Mouse (Mus musculus) forebrain, embryonic 11.5 days (tissue): Measurements from ENCODE around the gene Prm3. TPM values are rescaled to one million over a fixed set of nuclear protein-coding genes. Genes with fewer than 3 reads are reported as not detected.

Experiments
- ATAC-seq: fragments of 200-750 bp; cut with Nextera tagmentation; replicated peaks from 2 replicates; pipeline ENCODE4 v1.8.0; 2017; ENCODE audit warnings: moderate TSS enrichment; ENCODE audit not compliant: low FRiP score
- DNase-seq: peaks from one replicate; pipeline ENCODE4 v3.0.0-alpha.2; 2017; ENCODE audit warnings: low spot score
- H3K27ac ChIP-seq: fragments of 300-500 bp; sonication (generic); 2 replicates; pipeline ENCODE4 v1.5.1; 2014; ENCODE audit warnings: low read depth, low read length
- H3K27me3 ChIP-seq: fragments of 300-500 bp; sonication (generic); 2 replicates; pipeline ENCODE4 v1.6.1; 2014; ENCODE audit warnings: mild to moderate bottlenecking, low read length, mixed read lengths; ENCODE audit not compliant: control insufficient read depth, insufficient read depth
- H3K36me3 ChIP-seq: fragments of 300-500 bp; sonication (generic); 2 replicates; pipeline ENCODE4 v1.6.1; 2014; ENCODE audit warnings: mild to moderate bottlenecking, low read length, moderate library complexity, mixed read lengths; ENCODE audit not compliant: control insufficient read depth, insufficient read depth
- H3K4me1 ChIP-seq: fragments of 300-500 bp; sonication (generic); replicated peaks from 2 replicates; pipeline ENCODE4 v1.6.1; 2014; ENCODE audit warnings: low read length, mixed read lengths; ENCODE audit not compliant: control insufficient read depth, insufficient read depth
- H3K4me2 ChIP-seq: fragments of 300-500 bp; sonication (generic); 2 replicates; pipeline ENCODE4 v1.6.1; 2014; ENCODE audit warnings: low read depth, mild to moderate bottlenecking, low read length, moderate library complexity, mixed read lengths; ENCODE audit not compliant: severe bottlenecking
- H3K4me3 ChIP-seq: fragments of 300-500 bp; sonication (generic); 2 replicates; pipeline ENCODE4 v1.5.1; 2014; ENCODE audit warnings: low read depth, low read length
- H3K9ac ChIP-seq: fragments of 300-500 bp; sonication (generic); 2 replicates; pipeline ENCODE4 v1.6.1; 2014; ENCODE audit warnings: low read length
- H3K9me3 ChIP-seq: fragments of 300-500 bp; sonication (generic); 2 replicates; pipeline ENCODE4 v1.6.1; 2016; ENCODE audit warnings: low read length, mixed read lengths; ENCODE audit not compliant: control insufficient read depth
- WGBS: fragments of 180-500 bp; shearing (Covaris S2); extraction: QIAGEN DNeasy Blood & Tissue Kit; methylation state at CpG from one replicate; pipeline ENCODE4 v1.1.7; 2014; 5-methylcytosine and 5-hydroxymethylcytosine counted together
- polyA plus RNA-seq: library from polyadenylated mRNA; unstranded; fragments of >200 nt; fragmentation: Nextera tagmentation; extraction: Ambion mirVana; gene quantifications from 2 replicates; pipeline ENCODE4 v1.2.1, GENCODE M21; 2014

The Prm3 gene
- polyA plus RNA-seq, 1 experiment from 2014 or later = not detected

GRCm38 (mm10) chr16:10787548-10788058 lies 3.1 kb downstream of the Prm3 start:
- Histone ChIP-seq H3K4me2 (no peak overlapping the region), H3K27me3 (peaks cover 14% of the 10 kb centered on the region), H3K27ac (no peak overlapping the region), H3K4me1 (peaks cover 5% of the 10 kb centered on the region; the same call in 1 of the 2 replicates), H3K9me3 (no peaks in the 10 kb centered on the region), H3K36me3 (no peaks in the 10 kb centered on the region), H3K4me3 (no peak overlapping the region), H3K9ac (no peak overlapping the region)
- WGBS = 87% methylated on average over 7 of the region's 7 CpGs
- no peak for ATAC-seq
- no peak for DNase-seq

- Histone ChIP-seq H3K9me3 (no peaks in the 10 kb centered on the region), H3K9ac (no peak overlapping the region), H3K36me3 (no peaks in the 10 kb centered on the region), H3K27ac (no peak overlapping the region), H3K4me3 (no peak overlapping the region), H3K4me1 (peaks cover 9% of the 10 kb centered on the region; the same call in 1 of the 2 replicates), H3K4me2 (peak overlapping the region; percentile 99; the same call in 1 of the 2 replicates), H3K27me3 (peaks cover 16% of the 10 kb centered on the region)
- no peak for ATAC-seq
- 66% methylated on average over 4 of the region's 4 CpGs for WGBS
- no peak for DNase-seq
These were observed 3.7 kb downstream of the Prm3 start for GRCm38 (mm10) chr16:10786782-10787547.

GRCm38 (mm10) chr16:10786288-10786687 lies 4.4 kb downstream of the Prm3 start:
- Histone ChIP-seq H3K4me3 (peak overlapping the region; percentile 61), H3K9ac (peak overlapping the region; percentile 71), H3K36me3 (no peaks in the 10 kb centered on the region), H3K4me2 (peak overlapping the region; percentile 99), H3K9me3 (no peaks in the 10 kb centered on the region), H3K4me1 (peaks cover 9% of the 10 kb centered on the region; the same call in 1 of the 2 replicates), H3K27me3 (peaks cover 16% of the 10 kb centered on the region), H3K27ac (peak overlapping the region; percentile 71)
- DNase-seq (peak; percentile 90), ATAC-seq (peak; percentile 45)
- WGBS = 2% methylated on average over 9 of the region's 9 CpGs

- peak; percentile 95 for DNase-seq
- peaks cover 16% of the 10 kb centered on the region for H3K27me3 ChIP-seq
- peak within 1 kb of the TSS; percentile 71 for H3K9ac ChIP-seq
- under 1% methylated on average over 55 of the region's 59 CpGs for WGBS
- H3K4me1 ChIP-seq = peaks cover 9% of the 10 kb centered on the region; the same call in 1 of the 2 replicates
- H3K36me3 ChIP-seq = no peaks in the 10 kb centered on the region
- peak within 1 kb of the TSS; percentile 61 for H3K4me3 ChIP-seq
- ATAC-seq = peak; percentile 86
- peak within 1 kb of the TSS; percentile 71 for H3K27ac ChIP-seq
- peak within 1 kb of the TSS; percentile 99 for H3K4me2 ChIP-seq
- no peaks in the 10 kb centered on the region for H3K9me3 ChIP-seq
These were observed 5.1 kb downstream of the Prm3 start, which contains the start of gene Socs1 for GRCm38 (mm10) chr16:10785371-10786231. Gene Socs1 (minus strand): TSS chr16:10785536.

GRCm38 (mm10) chr16:10784793-10785370 lies 5.8 kb downstream of the Prm3 start:
- 0% methylated on average over 48 of the region's 55 CpGs for WGBS
- peak overlapping the region; percentile 99 for H3K4me2 ChIP-seq
- H3K9me3 ChIP-seq = no peaks in the 10 kb centered on the region
- no peaks in the 10 kb centered on the region for H3K36me3 ChIP-seq
- DNase-seq = peak; percentile 98
- peaks cover 16% of the 10 kb centered on the region for H3K27me3 ChIP-seq
- ATAC-seq = peak; percentile 82
- H3K4me1 ChIP-seq = peaks cover 9% of the 10 kb centered on the region; the same call in 1 of the 2 replicates
- H3K9ac ChIP-seq = peak overlapping the region; percentile 71
- H3K4me3 ChIP-seq = peak overlapping the region; percentile 61
- peak overlapping the region; percentile 71; the same call in 1 of the 2 replicates for H3K27ac ChIP-seq

- no peaks in the 10 kb centered on the region for H3K9me3 ChIP-seq
- DNase-seq = peak; percentile 72
- H3K4me3 ChIP-seq = peak overlapping the region; percentile 61
- no peaks in the 10 kb centered on the region for H3K36me3 ChIP-seq
- no peak; the same call in 1 of the 2 replicates for ATAC-seq
- peak overlapping the region; percentile 71 for H3K9ac ChIP-seq
- H3K27ac ChIP-seq = no peak overlapping the region
- peaks cover 16% of the 10 kb centered on the region for H3K27me3 ChIP-seq
- peak overlapping the region; percentile 99 for H3K4me2 ChIP-seq
- peaks cover 8% of the 10 kb centered on the region; the same call in 1 of the 2 replicates for H3K4me1 ChIP-seq
- 3% methylated on average over 81 of the region's 81 CpGs for WGBS
These were observed 6.6 kb downstream of the Prm3 start for GRCm38 (mm10) chr16:10783883-10784792.

GRCm38 (mm10) chr16:10783451-10783850 lies 7.3 kb downstream of the Prm3 start:
- Histone ChIP-seq H3K27me3 (peaks cover 16% of the 10 kb centered on the region), H3K4me1 (peaks cover 4% of the 10 kb centered on the region; the same call in 1 of the 2 replicates), H3K4me2 (no peak overlapping the region), H3K27ac (no peak overlapping the region), H3K36me3 (no peaks in the 10 kb centered on the region), H3K9ac (no peak overlapping the region), H3K9me3 (no peaks in the 10 kb centered on the region), H3K4me3 (no peak overlapping the region; the same call in 1 of the 2 replicates)
- no peak for ATAC-seq
- DNase-seq = no peak
- 71% methylated on average over 8 of the region's 8 CpGs for WGBS
